Mouse (Mus musculus) forebrain, postnatal 0 days (tissue): ENCODE data around the gene Arl15. TPM values are rescaled to one million over a fixed set of nuclear protein-coding genes. Genes with fewer than 3 reads are reported as not detected.
A peak's percentile ranks its signal among the peaks of the same experiment; 100 is the strongest.

Experiments used
- ATAC-seq: fragments of 200-750 bp; cut with Nextera tagmentation; 2 replicates; pipeline ENCODE4 v1.8.0; 2017; ENCODE audit warnings: mild to moderate bottlenecking, moderate library complexity
- DNase-seq: peaks from one replicate; pipeline ENCODE4 v3.0.0-alpha.2; 2015
- H3K27ac ChIP-seq: fragments of 300-500 bp; sonication (generic); 2 replicates; pipeline ENCODE4 v1.5.1; 2014; ENCODE audit warnings: low read depth, mild to moderate bottlenecking, antibody characterized with exemption, low read length, moderate library complexity, mixed read lengths
- H3K27me3 ChIP-seq: fragments of 300-500 bp; sonication (generic); 2 replicates; pipeline ENCODE4 v1.6.1; 2014; ENCODE audit warnings: mild to moderate bottlenecking, low read length, mixed read lengths; ENCODE audit not compliant: insufficient read depth
- H3K36me3 ChIP-seq: fragments of 300-500 bp; sonication (generic); 2 replicates; pipeline ENCODE4 v1.6.1; 2014; ENCODE audit warnings: mild to moderate bottlenecking, moderate library complexity; ENCODE audit not compliant: insufficient read depth
- H3K4me1 ChIP-seq: fragments of 300-500 bp; sonication (generic); 2 replicates; pipeline ENCODE4 v1.6.1; 2014; ENCODE audit warnings: antibody characterized with exemption; ENCODE audit not compliant: insufficient read depth
- H3K4me2 ChIP-seq: fragments of 300-500 bp; sonication (generic); 2 replicates; pipeline ENCODE4 v1.6.1; 2014; ENCODE audit warnings: low read depth, mild to moderate bottlenecking, moderate library complexity
- H3K4me3 ChIP-seq: fragments of 300-500 bp; sonication (generic); 2 replicates; pipeline ENCODE4 v1.5.1; 2014; ENCODE audit warnings: low read depth, low read length, mixed read lengths
- H3K9ac ChIP-seq: fragments of 300-500 bp; sonication (generic); 2 replicates; pipeline ENCODE4 v1.6.1; 2014; ENCODE audit warnings: mild to moderate bottlenecking
- H3K9me3 ChIP-seq: fragments of 300-500 bp; sonication (generic); 2 replicates; pipeline ENCODE4 v1.6.1; 2016; ENCODE audit warnings: low read length
- CTCF ChIP-seq: sonication (generic); IDR thresholded peaks from 2 replicates; pipeline ENCODE4 v1.5.1; 2016; ENCODE audit warnings: antibody characterized with exemption, control low read depth, low read depth
- WGBS: fragments of 180-500 bp; shearing (Covaris S2); extraction: QIAGEN DNeasy Blood & Tissue Kit; methylation state at CpG from one replicate; pipeline ENCODE4 v1.1.7; 2014; 5-methylcytosine and 5-hydroxymethylcytosine counted together
- polyA plus RNA-seq: library from polyadenylated mRNA; unstranded; fragments of >200 nt; fragmentation: Nextera tagmentation; extraction: Ambion mirVana; gene quantifications from 2 replicates; pipeline ENCODE4 v1.2.1, GENCODE M21; 2015
- total RNA-seq: library from RNA; depleted of rRNA; stranded (reverse); fragments of >200 nt; gene quantifications from 2 replicates; pipeline ENCODE4 v1.2.3, GENCODE M21; 2014

Gene Arl15
- total and polyA plus RNA-seq, 2 experiments from 2014 or later, result 18.5 to 44.0 TPM

DNA sequence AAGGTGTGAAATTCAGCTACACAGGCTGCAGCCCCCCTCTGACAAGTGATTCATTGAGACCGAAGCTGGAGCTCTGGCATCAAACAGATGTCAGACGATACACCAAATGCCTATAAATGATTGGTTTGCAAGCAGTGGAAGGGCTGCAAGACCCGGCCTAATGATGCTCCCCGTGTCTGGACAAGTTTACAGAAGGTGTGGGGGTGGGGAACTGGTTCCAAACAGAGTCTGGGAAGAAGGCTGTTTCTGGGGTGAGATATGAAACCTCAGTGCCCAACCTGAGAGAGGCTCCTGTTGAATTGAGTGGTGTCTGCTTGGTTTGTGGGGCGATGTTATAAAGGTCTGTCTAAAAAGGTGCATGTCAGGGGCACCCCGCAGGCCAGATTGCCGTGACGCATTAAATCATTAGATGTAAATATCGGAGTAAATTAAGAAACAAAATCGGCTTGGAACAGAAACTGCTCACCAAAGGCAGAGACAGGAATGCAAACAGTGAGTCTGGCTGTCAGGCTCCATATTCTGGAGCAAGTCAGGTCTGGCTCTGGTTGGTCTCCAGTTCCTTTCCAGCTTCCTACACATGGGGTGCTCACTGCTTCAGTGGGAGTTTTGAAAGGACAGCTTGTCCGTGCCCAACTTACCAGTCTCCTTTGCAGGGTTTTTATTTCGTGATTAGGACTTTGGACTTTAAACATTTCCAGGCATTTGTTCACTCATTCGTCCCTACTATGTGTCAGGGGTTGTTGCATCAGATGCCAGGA is 365.5 kb downstream of the Arl15 start:
- Histone ChIP-seq H3K4me2 (no peak overlapping the region), H3K9me3 (no peaks in the 10 kb centered on the region), H3K27ac (no peak overlapping the region), H3K27me3 (no peaks in the 10 kb centered on the region), H3K4me1 (no peaks in the 10 kb centered on the region), H3K4me3 (no peak overlapping the region), H3K9ac (no peak overlapping the region), H3K36me3 (0 out of 2 replicates have a peak, but pooled peaks cover 2% of the 10 kb centered on the region)
- no peak for TF ChIP-seq CTCF
- DNase-seq (no peak), ATAC-seq (no peak)
- 74% methylated on average over 13 of the region's 13 CpGs for WGBS

GRCm38 (mm10) chr13:114162753-114163152 is 368.4 kb downstream of the Arl15 start:
- H3K27ac ChIP-seq, result no peak overlapping the region
- H3K4me3 ChIP-seq, result no peak overlapping the region
- no peaks in the 10 kb centered on the region for H3K4me1 ChIP-seq
- ATAC-seq (no peak), DNase-seq (no peak)
- no peaks in the 10 kb centered on the region for H3K27me3 ChIP-seq
- H3K9me3 ChIP-seq, result no peaks in the 10 kb centered on the region
- WGBS, result 85% methylated on average over 4 of the region's 4 CpGs
- H3K9ac ChIP-seq, result no peak overlapping the region
- H3K4me2 ChIP-seq, result no peak overlapping the region
- TF ChIP-seq CTCF, result no peak
- H3K36me3 ChIP-seq, result no peaks in the 10 kb centered on the region

GRCm38 (mm10) chr13:114165616-114166015 is 371.3 kb downstream of the Arl15 start:
- H3K4me2 ChIP-seq, result no peak overlapping the region
- no peak for DNase-seq
- no peak for TF ChIP-seq CTCF
- no peak overlapping the region for H3K9ac ChIP-seq
- H3K36me3 ChIP-seq, result no peaks in the 10 kb centered on the region
- no peak overlapping the region for H3K4me3 ChIP-seq
- no peaks in the 10 kb centered on the region for H3K9me3 ChIP-seq
- no peak overlapping the region for H3K27ac ChIP-seq
- H3K4me1 ChIP-seq, result no peaks in the 10 kb centered on the region
- 85% methylated on average over 7 of the region's 7 CpGs for WGBS
- ATAC-seq, result no peak
- no peaks in the 10 kb centered on the region for H3K27me3 ChIP-seq

DNA sequence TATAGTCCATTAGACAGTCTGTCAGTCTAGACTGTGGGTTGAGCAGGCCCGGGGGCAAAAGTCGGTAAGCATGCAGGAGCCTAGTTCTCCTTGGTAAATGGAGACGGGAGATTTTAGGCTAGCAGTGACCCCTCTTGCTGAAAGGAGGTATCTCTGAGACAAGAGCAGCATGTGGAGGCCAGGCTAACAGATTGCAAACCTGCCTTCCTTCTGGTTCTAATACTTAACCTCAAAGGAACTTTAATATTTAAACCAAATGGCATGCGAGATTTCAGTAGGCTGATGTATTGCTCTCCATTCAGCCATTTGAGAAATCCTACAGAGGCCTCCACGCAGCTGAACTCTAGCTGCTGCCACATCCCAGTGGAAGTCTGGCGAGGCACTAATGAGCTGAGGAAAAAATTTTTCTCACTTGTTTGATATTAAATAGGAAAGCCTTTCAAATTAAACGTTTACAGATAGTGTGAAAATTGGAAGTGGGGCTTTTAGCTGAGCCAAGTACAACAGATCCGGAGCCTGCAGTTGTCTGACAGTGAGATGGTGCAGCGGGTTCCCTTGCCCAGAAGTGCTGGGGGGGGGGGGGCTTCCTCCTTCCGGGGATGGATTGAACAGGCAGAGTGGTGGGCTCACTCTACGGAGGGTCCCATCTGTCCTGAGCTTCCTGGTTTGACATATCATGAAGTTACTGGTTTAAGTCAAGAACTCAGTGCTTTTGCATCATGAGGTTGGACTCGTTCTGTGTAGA is 372.3 kb downstream of the Arl15 start:
- Histone ChIP-seq H3K9me3 (no peaks in the 10 kb centered on the region), H3K36me3 (no peaks in the 10 kb centered on the region), H3K27ac (no peak overlapping the region), H3K9ac (no peak overlapping the region), H3K4me1 (no peaks in the 10 kb centered on the region), H3K4me2 (no peak overlapping the region), H3K27me3 (no peaks in the 10 kb centered on the region), H3K4me3 (no peak overlapping the region)
- 52% methylated on average over 12 of the region's 12 CpGs for WGBS
- ATAC-seq, result peak; percentile 69
- peak; percentile 36 for DNase-seq
- TF ChIP-seq CTCF, result no peak; the same call in 1 of the 2 replicates

- H3K4me1 ChIP-seq, result no peaks in the 10 kb centered on the region
- ATAC-seq (no peak), DNase-seq (no peak)
- no peak overlapping the region for H3K27ac ChIP-seq
- WGBS, result 89% methylated on average over 5 of the region's 5 CpGs
- no peak overlapping the region for H3K4me2 ChIP-seq
- no peak for TF ChIP-seq CTCF
- no peak overlapping the region for H3K4me3 ChIP-seq
- no peaks in the 10 kb centered on the region for H3K27me3 ChIP-seq
- H3K9ac ChIP-seq, result no peak overlapping the region
- no peaks in the 10 kb centered on the region for H3K36me3 ChIP-seq
- no peaks in the 10 kb centered on the region for H3K9me3 ChIP-seq
These were observed 375.8 kb downstream of the Arl15 start for GRCm38 (mm10) chr13:114170061-114170460.

DNA sequence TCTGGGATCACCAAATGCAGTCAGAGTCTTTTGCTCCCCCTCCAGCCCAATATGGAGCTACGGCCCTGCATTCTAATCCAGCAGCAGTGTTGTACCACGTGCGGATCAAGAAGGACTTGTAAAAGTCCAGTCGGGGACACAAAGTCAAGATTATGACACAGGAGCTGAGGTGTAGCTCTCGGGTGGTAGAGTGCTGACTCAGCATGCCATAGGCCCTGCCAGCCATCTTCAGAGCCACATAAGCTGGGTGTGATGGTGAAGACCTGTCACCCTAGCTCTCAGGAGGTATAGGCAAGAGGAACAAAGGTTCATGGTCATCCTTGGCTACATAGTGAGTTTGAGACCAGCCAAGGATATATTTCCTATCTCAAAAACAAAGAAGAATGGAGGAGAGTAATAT is 377.2 kb downstream of the Arl15 start:
- H3K4me2 ChIP-seq, result no peak overlapping the region
- no peak for DNase-seq
- H3K27me3 ChIP-seq, result no peaks in the 10 kb centered on the region
- no peak for TF ChIP-seq CTCF
- H3K4me3 ChIP-seq, result no peak overlapping the region
- H3K4me1 ChIP-seq, result no peaks in the 10 kb centered on the region
- no peaks in the 10 kb centered on the region for H3K36me3 ChIP-seq
- no peak overlapping the region for H3K27ac ChIP-seq
- no peak for ATAC-seq
- H3K9me3 ChIP-seq, result no peaks in the 10 kb centered on the region
- WGBS, result 96% methylated on average over 5 of the region's 5 CpGs
- H3K9ac ChIP-seq, result no peak overlapping the region

DNA sequence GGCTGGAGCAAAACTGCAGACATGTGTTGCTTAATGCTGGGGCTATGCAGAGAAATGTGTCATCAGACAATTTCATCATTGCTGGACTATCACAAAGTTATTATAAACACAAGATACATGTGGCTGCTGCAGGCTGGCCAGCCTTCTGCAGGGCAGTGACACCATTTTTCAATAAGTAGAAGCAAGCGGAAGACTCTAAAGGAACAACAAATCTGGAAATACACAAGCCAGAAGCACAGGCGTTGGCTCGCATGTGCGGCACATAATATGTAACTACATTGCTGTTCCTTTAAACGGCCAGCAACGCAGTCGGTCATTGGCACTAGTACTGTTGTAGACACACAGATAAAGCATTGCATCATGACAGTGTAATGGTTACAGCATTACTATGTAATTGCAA is 393.8 kb downstream of the Arl15 start:
- no peaks in the 10 kb centered on the region for H3K27me3 ChIP-seq
- no peak overlapping the region for H3K4me3 ChIP-seq
- no peaks in the 10 kb centered on the region for H3K36me3 ChIP-seq
- no peak overlapping the region for H3K4me2 ChIP-seq
- H3K4me1 ChIP-seq, result no peaks in the 10 kb centered on the region
- DNase-seq (no peak), ATAC-seq (no peak)
- H3K27ac ChIP-seq, result no peak overlapping the region
- TF ChIP-seq CTCF, result no peak
- H3K9ac ChIP-seq, result no peak overlapping the region
- no peaks in the 10 kb centered on the region for H3K9me3 ChIP-seq
- WGBS, result 94% methylated on average over 7 of the region's 7 CpGs
